Mouse (Mus musculus) ovary, postnatal 14 days (tissue): ENCODE results near the gene Pif1.

Experiments
- DNase-seq: peaks from one replicate; pipeline ENCODE4 v3.0.0; 2022; ENCODE audit warnings: low spot score

Gene Pif1

DNA sequence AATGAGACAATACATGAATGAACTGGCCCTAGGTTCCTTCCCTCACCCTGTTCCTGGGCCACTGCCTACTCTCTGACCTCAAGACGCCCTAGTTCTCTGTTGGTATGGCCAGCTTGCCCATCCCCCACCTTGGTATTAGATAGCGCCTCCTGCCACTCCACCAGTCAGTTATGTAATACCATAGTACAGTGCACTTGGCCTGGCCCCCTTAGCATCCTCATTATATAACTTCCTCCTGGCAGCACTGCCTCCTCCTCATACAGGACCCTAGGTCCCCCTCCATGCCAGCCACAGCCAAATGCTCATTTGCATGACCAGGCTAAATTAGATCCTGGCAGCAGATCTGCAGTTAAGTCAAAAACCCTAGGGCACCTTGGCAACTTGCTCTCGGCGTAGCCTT lies 25.9 kb upstream of the Pif1 start:
- DNase-seq = no peak

- DNase-seq = no peak
These were observed 24.9 kb upstream of the Pif1 start for GRCm38 (mm10) chr9:65562081-65562506.

GRCm38 (mm10) chr9:65563073-65563472 lies 23.9 kb upstream of the Pif1 start:
- DNase-seq = no peak

- DNase-seq = no peak
These were observed 22.3 kb upstream of the Pif1 start for GRCm38 (mm10) chr9:65564698-65565097.

DNA sequence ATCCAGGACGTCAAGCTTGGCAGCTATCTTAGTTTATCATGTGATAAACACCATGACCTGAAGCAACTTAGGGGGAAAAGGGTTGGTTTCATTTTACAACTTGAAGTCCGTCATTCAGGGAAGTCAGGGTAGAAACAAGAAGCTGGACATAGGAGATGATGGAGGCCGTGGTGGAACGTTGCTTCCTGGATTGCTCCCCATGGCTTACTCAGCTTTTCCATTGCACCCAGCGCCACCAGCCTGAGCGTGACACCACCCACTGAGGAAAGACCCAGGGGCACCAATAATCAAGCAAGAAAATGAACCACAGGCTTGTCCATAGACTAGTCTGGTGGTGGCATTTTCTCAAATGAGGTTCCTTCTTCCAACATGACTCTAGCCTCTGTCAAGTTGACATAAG lies 18.2 kb upstream of the Pif1 start:
- DNase-seq = no peak

DNA sequence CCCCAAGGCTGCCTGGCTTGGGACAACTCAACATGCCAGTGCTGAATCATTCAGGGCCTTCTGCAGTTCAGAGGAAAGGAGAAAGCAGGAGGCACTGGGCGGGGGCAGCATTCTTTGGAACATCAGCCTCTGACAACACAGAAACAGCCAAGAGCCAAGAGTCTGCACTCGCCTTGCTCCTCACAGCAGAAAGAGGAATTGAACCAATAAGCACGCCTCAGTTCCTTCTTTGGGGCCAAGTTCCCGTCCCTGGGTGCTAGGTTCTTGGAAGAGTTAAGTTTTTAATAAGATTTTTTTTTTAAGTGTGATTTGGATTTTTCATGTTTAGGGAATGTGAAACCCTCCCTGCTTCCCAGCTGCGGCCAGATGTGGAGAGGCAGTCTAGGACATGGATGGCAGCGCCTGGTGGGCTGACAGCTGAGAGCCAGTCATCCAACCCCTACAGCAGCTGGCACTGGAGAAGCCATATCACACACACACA lies 17.4 kb upstream of the Pif1 start:
- no peak for DNase-seq

DNA sequence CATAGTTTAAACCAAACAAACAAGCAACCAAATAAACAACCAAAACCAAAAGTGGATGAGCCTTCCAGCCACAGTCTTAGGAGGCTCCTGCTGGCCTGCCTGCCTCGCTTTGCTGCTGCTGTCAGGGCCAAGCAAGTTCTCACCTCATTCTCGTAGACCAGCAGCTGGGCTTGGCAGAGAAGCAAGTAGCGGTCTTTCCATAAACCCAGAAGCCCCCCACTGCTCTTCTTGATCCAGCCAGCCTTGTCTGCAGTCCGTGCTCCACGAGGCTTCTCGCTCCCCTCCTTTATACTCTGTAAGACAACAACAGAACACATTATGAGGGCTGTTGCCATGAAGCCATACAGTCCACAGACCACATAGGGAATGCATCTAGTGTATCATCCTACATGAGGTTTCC lies 14.1 kb upstream of the Pif1 start:
- DNase-seq = no peak

GRCm38 (mm10) chr9:65574513-65575392 lies 12.2 kb upstream of the Pif1 start:
- DNase-seq = no peak

- DNase-seq = no peak
These were observed 11.4 kb upstream of the Pif1 start for GRCm38 (mm10) chr9:65575393-65576196.

GRCm38 (mm10) chr9:65576861-65577510 lies 10.0 kb upstream of the Pif1 start:
- peak; percentile 34 for DNase-seq

GRCm38 (mm10) chr9:65577511-65578196 lies 9.3 kb upstream of the Pif1 start:
- no peak for DNase-seq

GRCm38 (mm10) chr9:65578801-65579249 lies 8.1 kb upstream of the Pif1 start:
- no peak for DNase-seq

DNA sequence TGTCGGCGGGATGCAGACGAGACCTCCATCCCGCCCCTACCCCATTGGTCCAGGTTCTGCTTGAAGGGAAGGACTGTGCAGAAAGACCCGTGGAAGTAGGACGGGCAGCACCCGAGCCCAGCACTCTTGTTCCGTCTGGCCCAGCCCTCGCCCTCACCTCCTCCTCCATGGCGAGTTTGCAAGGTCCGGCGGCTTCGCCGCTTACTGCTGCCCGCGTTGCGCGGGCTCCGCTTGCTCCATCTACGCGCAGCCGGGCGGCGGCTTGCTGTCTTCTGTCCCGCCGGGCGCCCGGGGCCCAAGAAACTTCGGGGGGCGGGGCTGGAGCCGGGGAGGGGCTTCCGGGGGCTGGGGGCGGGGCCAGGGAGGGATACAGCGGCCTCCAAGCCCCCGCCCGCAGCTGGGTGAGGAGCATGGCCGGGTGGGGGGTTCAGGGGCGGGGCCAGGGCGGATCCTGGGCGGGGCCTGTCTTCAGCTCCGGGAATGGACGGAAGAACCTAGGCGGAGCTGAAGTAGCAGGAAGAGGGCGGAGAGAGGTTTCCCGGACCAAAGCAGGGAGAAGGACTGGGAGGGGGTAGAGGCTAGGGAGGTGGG lies 7.1 kb upstream of the Pif1 start, which contains the start of gene Plekho2:
Plekho2 (minus strand) TSS at position 260 of the 591 bp plus-strand sequence.
- peak; percentile 79 for DNase-seq

DNA sequence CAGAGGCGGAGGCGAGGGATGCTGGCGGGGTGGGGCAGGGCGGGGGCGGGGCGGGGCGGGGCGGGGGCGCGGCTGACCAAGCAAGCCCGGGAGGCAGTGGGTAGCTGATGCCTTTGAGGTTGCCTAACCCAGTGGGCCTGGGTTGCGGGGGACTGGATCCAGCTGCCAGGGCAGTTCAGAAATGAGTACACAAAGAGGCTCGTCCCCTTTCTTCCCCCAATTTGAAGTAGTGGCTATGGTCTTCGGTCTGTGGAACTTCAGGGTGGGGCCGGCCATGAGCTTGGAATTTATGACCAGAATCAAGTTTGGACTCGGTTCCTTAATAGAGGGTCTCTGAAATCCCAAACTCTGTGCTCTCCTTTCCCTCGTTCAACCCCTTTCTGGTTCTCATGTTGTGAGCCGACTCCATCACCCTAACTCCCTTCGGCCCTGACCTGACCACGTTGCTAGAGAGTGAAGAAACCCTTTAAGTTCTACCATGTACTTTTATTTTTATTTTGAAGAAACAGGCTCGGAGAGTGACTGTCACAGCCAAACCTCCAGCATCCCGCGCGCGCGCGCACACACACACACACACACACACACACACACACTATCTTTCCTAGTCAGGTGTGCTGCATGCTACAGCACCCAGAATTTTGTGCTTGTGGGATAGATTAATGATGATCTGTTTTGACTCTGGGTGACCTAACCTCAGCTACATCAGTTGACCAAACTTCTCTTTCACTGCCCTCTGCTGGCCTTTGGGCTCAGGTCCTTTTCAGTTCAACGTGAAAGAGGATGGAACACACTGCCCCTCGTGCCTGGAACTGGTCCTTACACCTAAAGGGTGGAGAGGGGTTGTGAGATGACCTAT lies 6.3 kb upstream of the Pif1 start:
- DNase-seq = peak; percentile 78

GRCm38 (mm10) chr9:65583045-65583444 lies 3.9 kb upstream of the Pif1 start:
- no peak for DNase-seq

GRCm38 (mm10) chr9:65587270-65587572 lies 261 bp downstream of the Pif1 start:
- DNase-seq = no peak

GRCm38 (mm10) chr9:65587573-65588358 lies 806 bp downstream of the Pif1 start:
- DNase-seq = no peak

DNA sequence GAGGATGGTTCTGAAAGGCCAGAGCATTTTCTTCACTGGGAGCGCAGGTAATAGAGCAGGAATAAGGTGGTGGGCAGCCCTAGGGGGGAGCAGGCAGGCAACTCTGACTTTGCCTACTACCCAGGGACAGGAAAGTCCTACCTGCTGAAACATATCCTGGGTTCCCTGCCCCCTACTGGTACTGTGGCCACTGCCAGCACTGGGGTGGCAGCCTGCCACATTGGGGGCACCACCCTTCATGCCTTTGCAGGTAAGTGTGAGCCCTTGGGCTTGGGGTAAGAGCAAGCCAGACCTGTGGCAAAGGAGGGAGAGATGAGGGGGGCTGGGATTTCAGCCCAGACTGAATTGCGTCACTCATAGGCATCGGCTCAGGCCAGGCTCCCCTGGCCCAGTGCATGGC lies 2.1 kb downstream of the Pif1 start:
- DNase-seq = no peak

GRCm38 (mm10) chr9:65592721-65593120 lies 5.8 kb downstream of the Pif1 start:
- DNase-seq = no peak

DNA sequence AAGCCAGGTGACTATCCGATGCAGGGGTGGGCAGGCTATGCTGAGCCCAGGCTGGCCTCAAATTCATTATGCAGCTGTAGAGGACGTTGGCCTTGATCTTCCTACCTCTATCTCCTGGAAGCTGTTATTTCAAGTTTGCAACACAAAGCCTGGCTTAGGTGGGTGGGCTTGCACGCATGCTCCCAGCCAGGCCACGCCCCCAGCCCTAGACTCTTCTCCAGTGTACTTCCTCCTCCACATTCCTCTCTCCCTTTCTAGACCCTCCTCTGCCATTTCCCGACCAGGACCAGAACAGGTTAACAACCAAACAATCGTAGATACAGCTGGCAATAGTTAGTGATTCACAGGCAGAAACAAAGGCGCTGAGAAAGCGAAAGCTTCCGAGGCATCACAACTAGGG lies 6.6 kb downstream of the Pif1 start:
- DNase-seq = no peak
